Mouse (Mus musculus): ENCODE measurements at regions not wholly inside any gene's neighbourhood (a gene's known extent, or its start where the extent isn't known, plus 50 kb on each side); places are given as distances from the start of the nearest gene placed in this dataset.

GRCm38 (mm10) chr9:69651608-69652007 lies 109.1 kb downstream of the Foxb1 start:
- H3K4me3 ChIP-seq (ENCODE audit: low read depth, low read length), result no peak overlapping the region
- H3K27me3 ChIP-seq (ENCODE audit: control insufficient read depth, insufficient read depth, low read length), result no peaks in the 10 kb centered on the region
- no peaks in the 10 kb centered on the region for H3K36me3 ChIP-seq (ENCODE audit: control insufficient read depth, insufficient read depth, low read length)
- no peaks in the 10 kb centered on the region for H3K9me3 ChIP-seq (ENCODE audit: control insufficient read depth, low read length)
- ATAC-seq (ENCODE audit: insufficient number of reproducible peaks, low FRiP score, low TSS enrichment, low read depth) (no peak), DNase-seq (ENCODE audit: low spot score) (no peak)
- H3K4me1 ChIP-seq (ENCODE audit: control insufficient read depth, insufficient read depth, low read length), result no peaks in the 10 kb centered on the region
- WGBS, result 31% methylated on average over 8 of the region's 8 CpGs
- H3K9ac ChIP-seq (ENCODE audit: low read length), result no peak overlapping the region
- no peak overlapping the region for H3K27ac ChIP-seq (replicated peaks; ENCODE audit: low read depth, low read length)
- H3K4me2 ChIP-seq (ENCODE audit: low read depth, severe bottlenecking), result peak overlapping the region; percentile 15; the same call in 1 of the 2 replicates

DNA sequence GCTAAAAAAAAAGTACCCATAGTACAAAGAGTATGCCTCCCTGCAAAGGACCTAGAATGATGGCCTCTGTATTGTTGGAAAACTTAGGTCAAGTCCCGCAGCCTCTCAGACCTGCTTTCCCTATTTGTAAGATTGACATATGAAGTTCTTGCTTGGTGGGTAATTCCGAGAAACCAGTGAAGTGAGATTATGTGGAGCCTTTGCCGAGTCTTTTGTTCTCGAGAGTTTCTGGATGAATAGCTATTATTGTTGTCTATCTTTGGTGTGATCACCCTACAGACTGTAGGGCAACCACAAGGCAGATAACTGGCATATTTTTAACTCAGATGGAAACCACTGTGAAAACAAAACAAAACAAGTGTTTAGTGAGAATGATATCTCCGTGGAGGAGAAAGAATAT lies 118.1 kb downstream of the Foxb1 start:
- DNase-seq (ENCODE audit: low spot score) (no peak), ATAC-seq (ENCODE audit: insufficient number of reproducible peaks, low FRiP score, low TSS enrichment, low read depth) (no peak)
- Histone ChIP-seq H3K4me3 (ENCODE audit: low read depth, low read length) (no peak overlapping the region), H3K9ac (ENCODE audit: low read length) (no peak overlapping the region), H3K4me2 (ENCODE audit: low read depth, severe bottlenecking) (no peak overlapping the region), H3K27ac (replicated peaks; ENCODE audit: low read depth, low read length) (no peak overlapping the region), H3K27me3 (ENCODE audit: control insufficient read depth, insufficient read depth, low read length) (no peaks in the 10 kb centered on the region), H3K36me3 (ENCODE audit: control insufficient read depth, insufficient read depth, low read length) (no peaks in the 10 kb centered on the region), H3K9me3 (ENCODE audit: control insufficient read depth, low read length) (no peaks in the 10 kb centered on the region), H3K4me1 (ENCODE audit: control insufficient read depth, insufficient read depth, low read length) (no peaks in the 10 kb centered on the region)
- 94% methylated on average over 5 of the region's 5 CpGs for WGBS

GRCm38 (mm10) chr9:69623312-69623711 lies 137.4 kb downstream of the Foxb1 start:
- no peaks in the 10 kb centered on the region for H3K4me1 ChIP-seq (ENCODE audit: control insufficient read depth, insufficient read depth, low read length)
- H3K27ac ChIP-seq (replicated peaks; ENCODE audit: low read depth, low read length), result no peak overlapping the region
- 22% methylated on average over 7 of the region's 7 CpGs for WGBS

GRCm38 (mm10) chr9:69621006-69621405 lies 139.7 kb downstream of the Foxb1 start:
- DNase-seq (ENCODE audit: low spot score), result no peak
- Histone ChIP-seq H3K4me3 (ENCODE audit: low read depth, low read length) (no peak overlapping the region), H3K9me3 (ENCODE audit: control insufficient read depth, low read length) (no peaks in the 10 kb centered on the region), H3K4me2 (ENCODE audit: low read depth, severe bottlenecking) (no peak overlapping the region), H3K27me3 (ENCODE audit: control insufficient read depth, insufficient read depth, low read length) (no peaks in the 10 kb centered on the region), H3K9ac (ENCODE audit: low read length) (no peak overlapping the region), H3K4me1 (ENCODE audit: control insufficient read depth, insufficient read depth, low read length) (no peaks in the 10 kb centered on the region), H3K27ac (replicated peaks; ENCODE audit: low read depth, low read length) (no peak overlapping the region), H3K36me3 (ENCODE audit: control insufficient read depth, insufficient read depth, low read length) (no peaks in the 10 kb centered on the region)
- no peak for ATAC-seq (ENCODE audit: insufficient number of reproducible peaks, low FRiP score, low TSS enrichment, low read depth)
- WGBS, result 39% methylated on average over 3 of the region's 3 CpGs

More at GRCm38 (mm10) chr9:69623312-69623711, 137.4 kb downstream of the Foxb1 start:
- no peaks in the 10 kb centered on the region for H3K27me3 ChIP-seq (ENCODE audit: control insufficient read depth, insufficient read depth, low read length)
- H3K4me3 ChIP-seq (ENCODE audit: low read depth, low read length), result no peak overlapping the region
- ATAC-seq (ENCODE audit: insufficient number of reproducible peaks, low FRiP score, low TSS enrichment, low read depth) (no peak), DNase-seq (ENCODE audit: low spot score) (peak; percentile 90)
- H3K4me2 ChIP-seq (ENCODE audit: low read depth, severe bottlenecking), result no peak overlapping the region
- no peaks in the 10 kb centered on the region for H3K36me3 ChIP-seq (ENCODE audit: control insufficient read depth, insufficient read depth, low read length)
- no peak overlapping the region for H3K9ac ChIP-seq (ENCODE audit: low read length)
- no peaks in the 10 kb centered on the region for H3K9me3 ChIP-seq (ENCODE audit: control insufficient read depth, low read length)

DNA sequence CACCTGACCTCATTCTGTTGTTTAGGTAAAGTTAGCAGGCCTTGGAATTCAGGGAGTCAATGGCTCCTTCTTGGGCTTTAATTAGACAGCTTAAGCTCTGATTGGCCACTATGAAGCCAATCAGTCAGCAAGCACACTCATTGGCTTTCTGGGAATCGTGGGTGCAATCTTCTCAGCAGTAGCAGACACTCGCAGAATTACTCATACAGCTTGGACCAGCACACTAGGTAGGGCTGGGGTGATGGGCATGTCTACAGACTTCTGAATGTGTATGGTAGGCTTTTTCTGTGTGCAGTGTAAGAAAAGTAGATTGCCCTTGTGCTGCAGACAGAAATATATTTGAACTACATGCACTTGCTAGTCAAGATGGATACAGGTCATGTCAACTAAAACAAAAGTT lies 143.4 kb downstream of the Foxb1 start:
- WGBS, result 81% methylated on average over 2 of the region's 2 CpGs
- no peak overlapping the region for H3K4me2 ChIP-seq (ENCODE audit: low read depth, severe bottlenecking)
- no peaks in the 10 kb centered on the region for H3K36me3 ChIP-seq (ENCODE audit: control insufficient read depth, insufficient read depth, low read length)
- no peak overlapping the region for H3K9ac ChIP-seq (ENCODE audit: low read length)
- H3K4me3 ChIP-seq (ENCODE audit: low read depth, low read length), result no peak overlapping the region
- no peak for DNase-seq (ENCODE audit: low spot score)
- H3K9me3 ChIP-seq (ENCODE audit: control insufficient read depth, low read length), result no peaks in the 10 kb centered on the region
- no peak for ATAC-seq (ENCODE audit: insufficient number of reproducible peaks, low FRiP score, low TSS enrichment, low read depth)
- no peaks in the 10 kb centered on the region for H3K27me3 ChIP-seq (ENCODE audit: control insufficient read depth, insufficient read depth, low read length)
- no peak overlapping the region for H3K27ac ChIP-seq (replicated peaks; ENCODE audit: low read depth, low read length)
- no peaks in the 10 kb centered on the region for H3K4me1 ChIP-seq (ENCODE audit: control insufficient read depth, insufficient read depth, low read length)

DNA sequence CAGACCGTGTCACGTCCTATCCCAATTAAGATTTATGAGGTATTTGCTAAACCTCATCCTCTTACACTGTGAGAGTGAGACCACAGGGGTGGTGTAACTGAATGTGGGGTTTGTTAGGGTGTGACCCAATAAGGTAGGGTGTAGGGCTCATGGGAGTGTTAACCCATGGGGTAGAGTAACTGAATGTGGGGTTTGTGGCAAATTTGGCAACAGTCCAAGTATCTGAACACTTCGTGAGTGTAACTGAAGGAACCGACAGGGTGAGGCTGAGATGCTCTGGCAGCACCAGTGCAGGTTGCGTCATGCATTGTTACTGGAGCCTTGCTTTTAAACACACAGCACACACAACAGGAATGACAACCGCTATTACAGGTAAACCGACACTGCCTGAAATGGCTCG lies 144.1 kb downstream of the Anxa2 start:
- ATAC-seq (ENCODE audit: insufficient number of reproducible peaks, low FRiP score, low TSS enrichment, low read depth) (no peak), DNase-seq (ENCODE audit: low spot score) (no peak)
- H3K4me1 ChIP-seq (ENCODE audit: control insufficient read depth, insufficient read depth, low read length), result no peaks in the 10 kb centered on the region
- no peak overlapping the region for H3K4me3 ChIP-seq (ENCODE audit: low read depth, low read length)
- no peaks in the 10 kb centered on the region for H3K36me3 ChIP-seq (ENCODE audit: control insufficient read depth, insufficient read depth, low read length)
- no peak overlapping the region for H3K9ac ChIP-seq (ENCODE audit: low read length)
- WGBS, result 69% methylated on average over 8 of the region's 8 CpGs
- H3K4me2 ChIP-seq (ENCODE audit: low read depth, severe bottlenecking), result no peak overlapping the region
- H3K27me3 ChIP-seq (ENCODE audit: control insufficient read depth, insufficient read depth, low read length), result no peaks in the 10 kb centered on the region
- H3K27ac ChIP-seq (replicated peaks; ENCODE audit: low read depth, low read length), result no peak overlapping the region
- no peaks in the 10 kb centered on the region for H3K9me3 ChIP-seq (ENCODE audit: control insufficient read depth, low read length)

GRCm38 (mm10) chr9:69592329-69593062 lies 139.1 kb downstream of the Anxa2 start:
- no peak for DNase-seq (ENCODE audit: low spot score)
- H3K9me3 ChIP-seq (ENCODE audit: control insufficient read depth, low read length), result no peaks in the 10 kb centered on the region
- 72% methylated on average over 15 of the region's 15 CpGs for WGBS
- no peaks in the 10 kb centered on the region for H3K27me3 ChIP-seq (ENCODE audit: control insufficient read depth, insufficient read depth, low read length)
- H3K4me3 ChIP-seq (ENCODE audit: low read depth, low read length), result no peak overlapping the region
- H3K27ac ChIP-seq (replicated peaks; ENCODE audit: low read depth, low read length), result no peak overlapping the region
- no peaks in the 10 kb centered on the region for H3K36me3 ChIP-seq (ENCODE audit: control insufficient read depth, insufficient read depth, low read length)
- H3K4me1 ChIP-seq (ENCODE audit: control insufficient read depth, insufficient read depth, low read length), result no peaks in the 10 kb centered on the region
- no peak overlapping the region for H3K4me2 ChIP-seq (ENCODE audit: low read depth, severe bottlenecking)
- no peak for ATAC-seq (ENCODE audit: insufficient number of reproducible peaks, low FRiP score, low TSS enrichment, low read depth)
- no peak overlapping the region for H3K9ac ChIP-seq (ENCODE audit: low read length)

GRCm38 (mm10) chr9:69588846-69589245 lies 135.4 kb downstream of the Anxa2 start:
- H3K27me3 ChIP-seq (ENCODE audit: control insufficient read depth, insufficient read depth, low read length), result no peaks in the 10 kb centered on the region
- 79% methylated on average over 4 of the region's 4 CpGs for WGBS
- H3K27ac ChIP-seq (replicated peaks; ENCODE audit: low read depth, low read length), result no peak overlapping the region
- no peaks in the 10 kb centered on the region for H3K9me3 ChIP-seq (ENCODE audit: control insufficient read depth, low read length)
- no peak overlapping the region for H3K4me2 ChIP-seq (ENCODE audit: low read depth, severe bottlenecking)
- no peak overlapping the region for H3K4me3 ChIP-seq (ENCODE audit: low read depth, low read length)
- DNase-seq (ENCODE audit: low spot score) (no peak), ATAC-seq (ENCODE audit: insufficient number of reproducible peaks, low FRiP score, low TSS enrichment, low read depth) (no peak)
- H3K36me3 ChIP-seq (ENCODE audit: control insufficient read depth, insufficient read depth, low read length), result no peaks in the 10 kb centered on the region
- no peak overlapping the region for H3K9ac ChIP-seq (ENCODE audit: low read length)
- H3K4me1 ChIP-seq (ENCODE audit: control insufficient read depth, insufficient read depth, low read length), result no peaks in the 10 kb centered on the region

DNA sequence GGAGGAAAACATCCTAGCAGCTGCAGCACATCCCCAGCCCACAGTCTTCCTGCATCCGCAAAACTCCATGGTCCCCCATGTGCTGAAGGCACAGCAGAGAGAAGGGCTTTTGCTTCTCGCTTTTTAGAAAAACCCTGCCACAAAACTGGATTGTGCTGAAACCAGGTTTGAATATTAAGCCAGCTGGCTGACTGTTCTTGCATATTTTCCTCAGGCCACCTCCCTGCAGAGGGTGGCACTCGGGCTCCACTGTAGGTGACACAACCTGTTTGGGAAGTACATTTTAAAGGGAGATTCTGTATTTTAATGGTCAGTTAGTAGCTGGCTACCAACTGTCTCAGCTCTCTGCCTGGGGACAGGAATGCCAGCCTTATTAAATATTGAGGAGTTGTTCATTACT lies 133.7 kb downstream of the Anxa2 start:
- H3K27me3 ChIP-seq (ENCODE audit: control insufficient read depth, insufficient read depth, low read length), result no peaks in the 10 kb centered on the region
- DNase-seq (ENCODE audit: low spot score), result no peak
- WGBS, result 76% methylated on average over 3 of the region's 3 CpGs
- ATAC-seq (ENCODE audit: insufficient number of reproducible peaks, low FRiP score, low TSS enrichment, low read depth), result no peak
- H3K4me1 ChIP-seq (ENCODE audit: control insufficient read depth, insufficient read depth, low read length), result no peaks in the 10 kb centered on the region
- H3K4me2 ChIP-seq (ENCODE audit: low read depth, severe bottlenecking), result no peak overlapping the region
- H3K9ac ChIP-seq (ENCODE audit: low read length), result no peak overlapping the region
- no peak overlapping the region for H3K4me3 ChIP-seq (ENCODE audit: low read depth, low read length)
- no peaks in the 10 kb centered on the region for H3K36me3 ChIP-seq (ENCODE audit: control insufficient read depth, insufficient read depth, low read length)
- H3K9me3 ChIP-seq (ENCODE audit: control insufficient read depth, low read length), result no peaks in the 10 kb centered on the region
- no peak overlapping the region for H3K27ac ChIP-seq (replicated peaks; ENCODE audit: low read depth, low read length)
